Mouse (Mus musculus) myocyte (in vitro differentiated cells): ENCODE measurements around the gene Fam24a. TPM values are rescaled to one million over a fixed set of nuclear protein-coding genes. Genes with fewer than 3 reads are reported as not detected.

Experiments
- H3K27me3 ChIP-seq: one replicate; pipeline ENCODE4 v1.6.1; 2011; ENCODE audit not compliant: control insufficient read depth, insufficient read depth, insufficient read length
- H3K36me3 ChIP-seq: one replicate; pipeline ENCODE4 v1.6.1; 2011; ENCODE audit not compliant: control insufficient read depth, insufficient read depth
- H3K4me2 ChIP-seq: one replicate; pipeline ENCODE4 v1.6.1; 2011; ENCODE audit warnings: low read depth, control low read depth
- H3K4me3 ChIP-seq: one replicate; pipeline ENCODE4 v1.5.1; 2011; ENCODE audit warnings: mild to moderate bottlenecking, control low read depth, moderate library complexity
- H3K79me2 ChIP-seq: one replicate; pipeline ENCODE4 v1.6.1; 2011; ENCODE audit not compliant: control insufficient read depth, insufficient read depth
- H3ac ChIP-seq: one replicate; pipeline ENCODE4 v1.6.1; 2011; ENCODE audit not compliant: control insufficient read depth, insufficient read length
- POLR2AphosphoS2 ChIP-seq: IDR thresholded peaks from one replicate; pipeline ENCODE4 v1.6.1; 2011; ENCODE audit warnings: low read depth, control low read depth; ENCODE audit not compliant: insufficient read length
- REST ChIP-seq: IDR thresholded peaks from one replicate; pipeline ENCODE4 v1.6.1; 2011; ENCODE audit warnings: mild to moderate bottlenecking, control low read depth, moderate library complexity; ENCODE audit not compliant: insufficient read depth, insufficient read length
- SRF ChIP-seq: IDR thresholded peaks from one replicate; pipeline ENCODE4 v1.6.1; 2011; ENCODE audit warnings: low read depth; ENCODE audit not compliant: control insufficient read depth, insufficient read length
- TCF12 ChIP-seq: IDR thresholded peaks from one replicate; pipeline ENCODE4 v1.6.1; 2011; ENCODE audit warnings: mild to moderate bottlenecking, control low read depth; ENCODE audit not compliant: poor library complexity, insufficient read depth, severe bottlenecking
- TCF3 ChIP-seq: IDR thresholded peaks from one replicate; pipeline ENCODE4 v1.6.1; 2011; ENCODE audit warnings: low read depth, control low read depth; ENCODE audit not compliant: insufficient read length
- polyA plus RNA-seq: library from polyadenylated mRNA; unstranded; fragments of >200 nt; fragmentation: generic; extraction: Trizol; gene quantifications from one replicate; pipeline ENCODE4 v1.2.1, GENCODE M21; 2012; ENCODE audit warnings: missing spikeins

Fam24a gene
- polyA plus RNA-seq, 1 experiment: not detected

DNA sequence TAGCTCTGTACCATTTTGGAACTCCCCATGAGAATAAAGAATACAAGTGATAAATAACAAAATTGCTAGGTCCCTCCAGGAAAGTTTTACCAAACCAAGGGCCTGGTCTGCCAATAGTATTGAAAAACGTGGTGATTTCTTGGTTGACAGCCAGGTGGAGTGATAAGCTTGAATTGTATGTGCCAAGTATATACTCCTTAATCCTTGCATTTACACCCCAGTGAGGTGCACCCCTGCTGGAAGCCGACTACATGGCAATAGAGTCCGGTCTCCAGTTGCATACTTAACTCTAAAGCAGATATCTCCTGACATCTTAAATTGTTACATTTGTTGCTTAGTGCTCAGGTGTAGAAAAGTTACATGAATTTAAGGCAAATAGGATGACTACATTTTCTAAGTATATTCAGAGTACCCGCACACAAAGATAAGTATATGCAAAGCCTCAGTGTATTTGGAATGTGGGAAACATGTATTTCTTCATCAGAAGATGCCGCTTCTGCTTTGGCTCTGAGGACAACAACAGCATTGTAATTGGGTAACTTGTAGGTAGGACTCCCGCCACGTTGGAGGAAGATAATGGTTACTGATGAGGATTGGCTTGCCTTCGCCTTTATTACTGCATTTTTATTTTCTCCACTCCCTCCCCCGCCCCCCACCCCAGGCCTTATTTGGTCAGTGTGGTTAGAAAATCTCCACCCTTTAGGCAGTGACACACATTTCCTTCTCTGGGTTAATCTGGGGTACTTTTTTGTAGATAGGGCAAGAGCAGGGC lies 38.4 kb downstream of the Fam24a start:
- H3K36me3 ChIP-seq: no peaks in the 10 kb centered on the region
- H3K27me3 ChIP-seq: no peaks in the 10 kb centered on the region
- peak overlapping the region; percentile 85 for H3ac ChIP-seq
- peak overlapping the region; percentile 37 for H3K4me3 ChIP-seq
- peaks cover 6% of the 10 kb centered on the region for H3K79me2 ChIP-seq
- no peak for TF ChIP-seq TCF12
- TF ChIP-seq TCF3: no peak
- no peak for TF ChIP-seq POLR2AphosphoS2
- TF ChIP-seq SRF: no peak
- TF ChIP-seq REST: no peak
- H3K4me2 ChIP-seq: peak overlapping the region; percentile 89

Other genes starting within 250 kb of the Fam24a start
- not detected for gene 4933402N03Rik, start 187.6 kb upstream of the Fam24a start, polyA plus RNA-seq
- 0.04 TPM for gene 5430419D17Rik, start 159.5 kb upstream of the Fam24a start, polyA plus RNA-seq
- not detected for gene Cuzd1, start 11.6 kb upstream of the Fam24a start, polyA plus RNA-seq
- not detected for gene Fam24b, start 4.3 kb upstream of the Fam24a start, polyA plus RNA-seq
- 9.7 TPM for gene 2310057M21Rik, start 28.9 kb downstream of the Fam24a start, polyA plus RNA-seq
- gene Pstk, start 37.3 kb downstream of the Fam24a start, polyA plus RNA-seq: 19.6 TPM
- 4.3 TPM for gene Ikzf5, start 76.7 kb downstream of the Fam24a start, polyA plus RNA-seq
- 14.7 TPM for gene Acadsb, start 76.7 kb downstream of the Fam24a start, polyA plus RNA-seq
- gene Hmx3, start 209.0 kb downstream of the Fam24a start, polyA plus RNA-seq: 0.36 TPM
- gene Hmx2, start 214.9 kb downstream of the Fam24a start, polyA plus RNA-seq: 0.76 TPM
- gene Bub3, start 226.4 kb downstream of the Fam24a start, polyA plus RNA-seq: 99.7 TPM